Mouse (Mus musculus): Measurements from ENCODE around the gene Med24.
A peak's percentile ranks its signal among the peaks of the same experiment; 100 is the strongest.

Med24 gene

DNA sequence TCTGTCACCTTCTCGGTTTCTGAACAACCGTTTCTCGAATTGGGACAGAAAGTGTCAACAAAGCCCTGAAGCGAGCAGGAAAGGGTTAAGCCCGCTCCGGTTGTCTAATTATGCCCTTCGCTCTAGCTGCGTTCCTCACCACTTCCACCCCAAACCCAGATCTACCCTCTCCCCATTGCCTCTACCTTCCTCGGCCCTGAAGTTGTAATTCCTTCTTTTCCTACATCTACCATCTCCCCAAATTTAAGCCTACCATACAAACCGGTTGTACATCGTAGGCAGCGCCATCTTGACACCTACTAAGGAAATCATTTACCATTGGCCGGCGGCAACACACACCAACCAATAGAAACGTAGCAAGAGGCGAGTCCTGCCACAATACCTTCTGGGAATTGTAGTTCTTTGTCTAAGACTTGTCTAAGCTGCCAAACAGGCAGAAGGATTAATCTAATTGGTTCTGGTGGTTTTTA lies at the start of gene Med24:
Gene Med24, minus strand, starts transcription at position 317 of the 470 bp plus-strand sequence.
- peak; percentile 62 for DNase-seq (ENCODE audit: low spot score)

DNA sequence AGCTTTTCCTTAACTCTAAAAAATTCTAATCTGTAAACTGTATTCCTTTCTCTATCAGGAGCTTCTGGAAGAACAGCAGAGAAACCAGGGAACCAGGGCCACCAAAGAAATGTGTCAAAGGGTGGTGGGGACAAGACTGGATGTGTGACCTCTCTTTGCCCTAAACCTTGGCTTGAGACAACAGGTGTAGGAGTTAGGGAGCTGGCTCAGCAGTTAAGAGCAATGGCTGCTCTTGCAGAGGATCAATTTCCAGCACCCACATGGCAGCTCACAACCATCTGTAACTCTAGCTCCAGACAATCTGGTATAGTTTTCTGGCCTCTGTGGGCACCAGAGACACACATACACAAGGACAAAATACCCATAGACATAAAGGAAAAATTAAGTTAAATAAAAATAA lies 48.7 kb upstream of the Med24 start:
- no peak for DNase-seq (ENCODE audit: low spot score)

DNA sequence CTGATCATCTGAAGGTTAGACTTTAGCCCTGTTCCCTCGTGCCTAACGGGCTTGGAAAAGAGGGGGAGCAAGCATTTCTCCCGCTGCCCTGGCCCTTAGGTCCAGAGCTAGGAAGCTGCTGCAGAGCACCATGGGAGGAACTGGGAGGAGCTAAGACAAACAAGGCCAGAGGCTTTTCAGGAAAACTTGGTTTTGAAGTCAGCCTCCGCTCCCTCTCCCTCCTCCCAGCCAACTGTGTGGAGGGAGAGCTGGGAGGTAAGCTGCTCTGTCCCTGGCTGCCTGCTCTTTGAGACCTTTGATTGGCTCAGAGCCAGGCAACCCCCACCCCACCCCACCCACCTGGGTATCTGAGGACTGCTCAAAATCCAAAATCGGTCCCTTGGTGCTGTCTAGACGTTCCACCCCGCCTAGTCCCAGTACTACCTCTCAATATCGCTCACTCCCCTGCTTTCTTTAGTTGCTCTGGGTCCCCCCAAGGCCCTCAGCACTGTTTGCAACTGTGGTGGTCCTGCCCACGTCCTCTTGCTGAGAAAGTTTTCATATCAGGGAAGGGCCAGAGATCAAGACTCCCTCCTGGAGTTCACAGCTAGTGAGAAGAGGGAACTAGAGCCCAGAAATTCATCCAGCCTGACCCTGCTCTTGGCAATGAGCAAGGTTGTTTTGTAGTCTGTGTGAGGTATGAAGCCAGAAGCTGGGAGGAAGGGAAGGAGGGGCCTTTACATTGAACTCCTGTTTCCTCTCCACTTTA lies 47.8 kb upstream of the Med24 start:
- DNase-seq (ENCODE audit: low spot score): no peak

- DNase-seq (ENCODE audit: low spot score): no peak
These were observed 47.0 kb upstream of the Med24 start for GRCm38 (mm10) chr11:98776052-98776764.

DNA sequence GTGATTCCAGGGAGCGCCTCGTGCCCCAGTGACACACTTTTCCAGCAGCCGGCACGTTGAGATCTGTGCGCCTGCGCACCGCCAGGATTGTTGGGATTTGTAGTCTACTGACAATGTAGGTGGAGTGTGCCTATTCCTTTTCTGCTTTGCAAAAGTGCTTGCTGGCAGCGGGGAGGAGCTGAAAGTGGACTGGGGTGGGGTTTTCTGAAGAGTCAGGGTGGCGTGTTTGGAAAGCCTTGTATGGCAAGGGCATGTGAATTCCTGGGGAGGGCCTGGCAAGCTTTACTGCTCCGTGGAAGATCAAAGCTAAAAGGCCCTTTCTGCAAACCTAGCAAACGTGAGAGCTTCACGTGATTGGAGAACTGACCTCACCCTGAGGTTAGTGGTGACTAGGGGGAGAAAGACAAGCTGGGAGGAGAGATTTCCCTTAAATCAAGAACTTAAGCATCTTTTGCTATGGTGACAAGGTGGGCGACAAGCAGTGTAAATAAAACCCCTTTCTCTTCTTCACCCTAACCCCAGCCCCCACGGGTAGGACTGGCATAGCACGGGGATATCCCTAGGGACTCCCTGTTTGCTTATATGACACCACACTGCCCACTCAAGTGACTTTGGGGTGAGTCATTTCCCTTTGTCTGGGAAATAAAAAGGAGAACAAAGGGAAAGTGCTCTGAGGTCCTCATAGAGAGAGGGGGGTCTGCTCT lies 46.3 kb upstream of the Med24 start:
- peak; percentile 98 for DNase-seq (ENCODE audit: low spot score)

GRCm38 (mm10) chr11:98774582-98775347 lies 45.5 kb upstream of the Med24 start, which contains the start of gene Nr1d1:
TSS of gene Nr1d1 (minus strand) at chr11:98775333.
- DNase-seq (ENCODE audit: low spot score): no peak

- peak; percentile 99 for DNase-seq (ENCODE audit: low spot score)
These were observed 44.5 kb upstream of the Med24 start for GRCm38 (mm10) chr11:98773635-98774295.

DNA sequence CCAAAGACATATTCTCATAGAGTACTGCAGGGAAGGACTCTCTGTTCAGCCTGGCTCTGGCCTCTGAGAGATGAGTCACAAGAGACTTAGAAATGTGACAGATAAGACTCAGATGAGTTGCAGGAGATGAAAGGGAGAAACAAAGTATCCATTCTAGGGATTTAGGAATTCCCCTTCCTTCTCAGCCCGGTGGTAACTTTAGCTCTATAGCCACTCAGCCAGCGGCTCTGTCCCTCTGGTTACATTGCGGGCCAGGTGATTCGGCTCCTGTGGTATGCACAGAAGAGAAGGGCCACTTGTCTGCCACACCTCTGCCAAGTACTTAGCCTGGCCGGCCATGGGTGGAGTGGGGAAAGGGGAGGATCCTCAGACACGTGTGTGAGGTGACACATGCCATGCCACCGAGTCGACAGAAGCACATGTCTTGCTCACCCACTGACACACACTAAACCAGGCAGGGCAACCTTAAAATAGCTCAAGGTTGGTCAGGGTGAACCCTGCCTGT lies 43.5 kb upstream of the Med24 start:
- peak; percentile 61 for DNase-seq (ENCODE audit: low spot score)

- DNase-seq (ENCODE audit: low spot score): no peak
These were observed 42.8 kb upstream of the Med24 start for GRCm38 (mm10) chr11:98771844-98772525.

- no peak for DNase-seq (ENCODE audit: low spot score)
These were observed 41.9 kb upstream of the Med24 start for GRCm38 (mm10) chr11:98771131-98771530.

GRCm38 (mm10) chr11:98770096-98770975 lies 41.1 kb upstream of the Med24 start:
- no peak for DNase-seq (ENCODE audit: low spot score)

GRCm38 (mm10) chr11:98769007-98769954 lies 40.0 kb upstream of the Med24 start:
- DNase-seq (ENCODE audit: low spot score): no peak

- DNase-seq (ENCODE audit: low spot score): no peak
These were observed 39.1 kb upstream of the Med24 start for GRCm38 (mm10) chr11:98768127-98769006.

GRCm38 (mm10) chr11:98767713-98768112 lies 38.5 kb upstream of the Med24 start:
- DNase-seq (ENCODE audit: low spot score): no peak

- DNase-seq (ENCODE audit: low spot score): no peak
These were observed 38.0 kb upstream of the Med24 start for GRCm38 (mm10) chr11:98767276-98767675.

DNA sequence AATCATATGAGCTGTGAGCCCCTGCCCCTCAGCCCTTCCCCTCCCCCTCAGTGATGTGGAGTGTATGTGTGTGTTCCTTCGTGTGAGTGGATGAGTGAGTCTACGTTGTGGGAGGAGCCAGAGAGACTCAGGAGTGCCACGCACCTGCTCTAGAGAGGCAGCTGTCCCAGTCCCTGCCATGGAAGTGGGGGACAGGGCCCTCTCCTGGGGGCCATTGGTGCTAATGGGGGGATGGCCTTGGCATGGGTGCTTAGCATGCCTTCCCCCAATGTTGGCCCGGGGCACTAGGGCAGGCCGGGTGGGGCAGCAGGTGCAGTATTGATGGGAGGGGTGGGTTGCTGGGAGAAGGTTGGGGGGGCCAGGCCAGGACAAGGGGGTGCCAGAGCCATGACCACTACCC lies 37.6 kb upstream of the Med24 start:
- DNase-seq (ENCODE audit: low spot score): no peak

DNA sequence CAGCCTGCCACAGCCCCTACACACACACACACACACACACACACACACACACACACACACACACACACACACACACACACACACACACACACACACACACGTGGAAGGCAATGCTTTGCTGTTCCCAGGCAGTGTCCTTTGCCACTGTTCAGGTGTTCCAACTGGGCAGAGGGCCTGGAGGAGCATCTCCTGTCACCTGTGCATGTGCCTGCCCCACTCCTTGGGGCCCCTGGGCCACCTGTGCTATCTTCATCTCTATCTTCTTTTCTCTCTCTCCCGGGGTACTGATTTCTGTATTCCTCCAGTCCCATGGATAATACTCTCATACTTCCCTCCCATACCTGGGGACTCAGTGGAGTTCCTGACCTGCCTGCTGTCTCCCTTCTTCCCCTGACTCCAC lies 37.1 kb upstream of the Med24 start:
- no peak for DNase-seq (ENCODE audit: low spot score)

Measured in urinary bladder, postnatal 25 days (tissue).